Mouse (Mus musculus): ENCODE data around the gene Ctnnbip1.

Ctnnbip1 gene

GRCm38 (mm10) chr4:149561986-149562904 lies 44.2 kb downstream of the Ctnnbip1 start:
- DNase-seq (ENCODE audit: low spot score): peak; percentile 56

DNA sequence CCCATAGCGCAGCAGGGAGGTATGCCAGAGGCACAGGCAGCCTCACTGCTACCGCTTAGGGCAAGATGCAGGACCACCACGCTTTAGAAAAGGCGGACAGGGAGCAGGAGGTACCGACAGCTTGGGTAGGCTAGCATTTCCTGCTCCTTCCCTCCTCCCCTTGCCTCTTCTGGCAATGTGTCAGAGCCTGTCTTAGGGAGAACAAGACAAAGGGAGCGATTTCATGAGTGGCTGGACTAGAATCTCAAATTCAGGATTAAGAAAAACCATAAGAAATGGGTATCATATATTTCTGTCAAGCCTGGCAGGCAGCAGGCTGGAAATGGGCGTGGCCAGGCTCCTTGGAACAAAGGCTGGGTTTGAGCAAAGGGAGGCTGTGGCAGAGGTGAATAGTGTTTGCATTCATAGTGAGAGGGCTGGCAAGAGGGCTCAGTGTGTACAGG lies 44.9 kb downstream of the Ctnnbip1 start:
- no peak for DNase-seq (ENCODE audit: low spot score)

DNA sequence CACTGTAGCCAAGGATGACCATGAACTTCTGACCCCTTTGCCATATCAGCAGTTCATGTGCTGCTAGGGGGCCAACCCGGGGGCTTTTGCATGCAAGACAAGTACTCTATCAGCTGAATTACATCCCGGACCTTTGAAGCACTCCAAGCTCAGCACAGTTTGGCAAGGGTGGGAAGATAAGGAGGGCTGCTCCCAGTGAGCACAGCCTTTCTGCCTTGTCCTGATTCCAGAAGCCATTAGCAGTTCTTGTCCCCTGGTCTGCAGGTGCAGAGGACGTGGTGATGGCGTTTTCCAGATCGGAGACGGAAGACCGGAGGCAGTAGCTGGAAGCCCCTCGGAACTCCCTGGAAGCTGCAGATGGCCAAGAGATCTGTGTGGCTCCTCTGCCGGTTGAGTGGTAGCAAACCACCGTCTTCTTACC lies 45.9 kb downstream of the Ctnnbip1 start:
- no peak for DNase-seq (ENCODE audit: low spot score)

GRCm38 (mm10) chr4:149564452-149565407 lies 46.7 kb downstream of the Ctnnbip1 start:
- peak; percentile 83 for DNase-seq (ENCODE audit: low spot score)

DNA sequence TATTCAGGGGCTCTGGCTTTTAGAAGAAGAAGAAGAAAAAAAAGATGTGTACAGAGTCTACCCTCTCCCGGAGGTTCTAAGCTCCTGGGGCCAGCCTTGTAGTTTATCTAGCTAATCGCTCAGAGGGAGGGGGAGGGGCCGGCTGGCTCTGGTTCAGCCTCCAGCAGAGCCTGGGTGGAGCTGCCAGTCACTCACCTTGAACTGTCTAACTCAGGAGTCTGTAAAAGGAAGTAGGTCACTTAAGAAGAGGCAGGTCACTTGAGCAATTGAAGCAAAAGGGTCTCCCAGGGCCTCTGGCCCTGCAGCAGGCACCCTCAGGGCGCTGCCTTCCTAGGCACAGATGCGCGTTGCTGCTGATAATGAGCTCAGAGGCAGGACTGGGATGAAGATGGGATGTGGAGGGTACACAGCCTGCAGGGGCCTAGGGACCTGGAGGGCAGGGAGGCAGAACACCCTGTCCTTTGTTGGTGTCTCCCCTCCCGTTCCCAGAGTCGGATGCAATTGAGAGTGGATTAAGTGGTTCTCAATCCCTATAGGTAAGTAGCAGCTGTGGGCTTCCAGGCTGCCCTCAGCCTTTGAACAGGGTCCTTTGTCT lies 49.5 kb downstream of the Ctnnbip1 start:
- DNase-seq (ENCODE audit: low spot score): no peak

DNA sequence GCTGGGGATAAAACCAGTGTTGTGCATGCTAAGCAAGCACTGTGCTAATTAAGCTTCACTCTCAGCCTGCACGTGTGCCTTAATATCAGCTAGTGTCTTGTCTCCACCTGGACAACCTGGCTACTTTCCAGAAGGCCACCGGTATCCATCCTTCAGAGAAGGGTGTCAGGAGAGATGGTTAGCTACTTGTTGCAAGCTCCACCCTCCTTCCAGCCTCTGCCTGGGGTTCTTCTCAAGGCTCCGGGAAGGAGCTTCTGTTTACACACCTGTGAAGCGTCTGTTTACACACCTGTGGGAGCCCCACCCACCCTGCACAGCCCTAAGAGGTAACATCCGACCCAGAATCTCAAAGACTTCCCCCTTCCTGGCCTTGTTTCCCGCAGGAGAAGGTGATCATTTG lies 50.6 kb downstream of the Ctnnbip1 start:
- DNase-seq (ENCODE audit: low spot score): no peak

- DNase-seq (ENCODE audit: low spot score): no peak
Measured at GRCm38 (mm10) chr4:149569781-149570497, 51.9 kb downstream of the Ctnnbip1 start.

DNA sequence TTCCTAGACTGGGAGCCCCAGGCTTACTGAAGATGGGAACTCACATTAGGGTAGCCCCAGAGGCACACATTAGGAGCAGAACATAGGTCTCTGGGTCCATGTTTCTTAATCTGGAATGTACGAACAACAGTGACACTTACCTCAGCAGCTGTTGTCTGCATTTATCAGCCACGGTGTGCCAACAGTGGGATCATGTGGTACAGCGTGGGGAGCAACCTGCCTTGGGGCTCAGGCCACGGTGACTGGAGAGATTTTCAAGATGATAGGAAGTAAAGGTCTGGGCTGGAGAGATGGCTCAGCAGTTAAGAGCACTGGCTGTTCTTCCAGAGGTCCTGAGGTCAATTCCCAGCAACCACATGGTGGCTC lies 52.4 kb downstream of the Ctnnbip1 start:
- DNase-seq (ENCODE audit: low spot score): no peak

- DNase-seq (ENCODE audit: low spot score): no peak
Measured at GRCm38 (mm10) chr4:149571209-149571608, 53.2 kb downstream of the Ctnnbip1 start.

- peak; percentile 53 for DNase-seq (ENCODE audit: low spot score)
Measured at GRCm38 (mm10) chr4:149571651-149572149, 53.7 kb downstream of the Ctnnbip1 start.

DNA sequence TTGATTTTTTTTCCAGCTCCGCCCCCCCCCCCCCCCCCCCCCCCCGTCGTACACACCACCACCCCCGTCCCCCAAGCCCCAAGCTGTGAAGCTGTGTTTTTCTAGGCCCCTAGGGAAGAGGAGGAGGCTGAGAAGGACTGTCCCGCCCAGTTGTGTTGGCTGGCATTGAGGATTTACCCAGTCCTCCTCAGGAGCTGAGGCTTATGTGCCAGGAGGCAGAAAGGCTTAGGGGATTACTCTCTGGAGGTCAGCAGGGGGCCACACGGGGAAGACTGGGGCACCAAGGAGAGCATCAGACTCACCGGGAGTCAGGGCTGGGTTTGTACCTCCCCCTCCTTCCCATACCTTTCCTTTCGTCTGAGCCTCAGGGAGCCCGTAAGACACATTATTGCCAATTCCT lies 54.4 kb downstream of the Ctnnbip1 start:
- no peak for DNase-seq (ENCODE audit: low spot score)

- no peak for DNase-seq (ENCODE audit: low spot score)
Measured at GRCm38 (mm10) chr4:149572851-149573250, 54.8 kb downstream of the Ctnnbip1 start.

- no peak for DNase-seq (ENCODE audit: low spot score)
Measured at GRCm38 (mm10) chr4:149574391-149574821, 56.4 kb downstream of the Ctnnbip1 start.

DNA sequence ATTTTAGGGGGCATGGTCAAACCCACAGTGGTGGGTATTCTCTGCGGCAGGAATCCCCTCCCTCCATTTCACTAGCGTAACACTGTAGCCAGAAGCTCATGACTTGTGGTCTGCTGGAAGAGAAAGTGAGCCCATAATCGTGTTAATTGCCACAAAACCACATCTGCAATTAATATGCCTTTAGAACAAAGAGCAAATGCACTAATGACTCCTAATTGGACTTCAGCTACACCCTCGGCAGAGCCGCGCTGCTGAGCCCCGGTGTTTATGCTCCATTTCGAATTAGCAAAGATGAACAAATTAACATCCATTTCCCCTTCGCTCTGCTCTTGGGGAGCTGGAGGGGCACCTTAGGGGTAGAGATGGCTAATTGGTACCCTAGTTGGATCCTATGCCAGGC lies 58.0 kb downstream of the Ctnnbip1 start:
- no peak for DNase-seq (ENCODE audit: low spot score)

- DNase-seq (ENCODE audit: low spot score): no peak
Measured at GRCm38 (mm10) chr4:149576993-149577548, 59.0 kb downstream of the Ctnnbip1 start.

GRCm38 (mm10) chr4:149578085-149578681 lies 60.1 kb downstream of the Ctnnbip1 start:
- no peak for DNase-seq (ENCODE audit: low spot score)

DNA sequence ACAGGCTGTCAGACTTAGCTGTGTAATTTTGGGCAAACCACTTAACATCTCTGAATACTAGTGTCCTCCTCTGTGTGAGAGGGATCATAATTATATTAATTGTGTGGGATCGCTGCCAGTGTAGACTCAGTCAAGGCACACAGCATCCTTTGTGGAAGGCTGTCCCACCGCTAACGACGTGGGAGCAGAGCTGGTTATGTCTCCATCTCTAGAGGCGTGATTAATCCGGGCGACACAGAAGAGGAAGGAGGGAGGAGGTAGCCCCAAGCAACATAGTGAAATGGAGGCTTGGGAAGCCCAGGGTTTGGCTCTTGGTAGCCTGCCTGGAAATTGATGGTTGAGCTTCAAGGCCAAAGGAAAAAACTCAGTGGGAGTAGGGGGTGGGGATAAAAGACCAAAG lies 60.8 kb downstream of the Ctnnbip1 start:
- no peak for DNase-seq (ENCODE audit: low spot score)

- DNase-seq (ENCODE audit: low spot score): no peak
Measured at GRCm38 (mm10) chr4:149585236-149585635, 67.2 kb downstream of the Ctnnbip1 start.

DNA sequence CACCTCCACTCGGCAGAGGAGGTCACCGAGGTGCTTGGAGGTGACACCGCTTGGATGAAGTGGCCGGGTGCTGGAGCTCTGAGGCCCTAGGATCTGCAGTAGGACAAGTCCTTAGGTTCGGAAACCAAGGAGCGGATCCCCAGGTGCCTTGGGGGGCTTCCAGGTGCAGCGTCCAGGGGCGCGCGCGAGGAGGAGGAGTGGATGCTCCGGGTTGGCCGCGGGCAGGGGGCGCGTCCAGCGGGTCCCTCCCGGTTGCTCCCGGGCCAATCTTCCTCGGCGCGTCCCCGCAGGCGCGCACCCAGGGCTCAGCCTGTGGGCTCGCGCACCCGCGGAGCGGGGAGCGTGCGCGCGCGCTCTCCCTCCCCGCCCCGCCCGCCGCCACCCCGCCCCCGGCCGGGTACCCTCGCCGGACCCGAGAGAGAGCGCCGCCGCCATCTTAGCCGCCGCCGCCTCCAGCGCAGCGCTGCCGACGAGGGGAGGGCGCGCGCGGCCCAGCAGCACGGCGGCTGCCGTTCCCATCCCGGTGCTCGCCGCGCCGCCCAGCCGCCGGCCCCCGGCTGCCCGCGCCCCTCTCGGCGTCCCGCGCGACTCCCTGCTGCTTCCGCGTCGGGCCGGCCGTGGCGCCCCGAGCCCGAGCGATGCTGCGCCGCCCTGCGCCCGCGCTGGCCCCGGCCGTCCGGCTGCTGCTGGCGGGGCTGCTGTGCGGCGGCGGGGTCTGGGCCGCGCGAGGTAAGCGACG lies 68.2 kb downstream of the Ctnnbip1 start, which contains the start of gene Clstn1:
Clstn1 (plus strand) TSS at position 425 of the 739 bp plus-strand sequence.
- DNase-seq (ENCODE audit: low spot score): peak; percentile 77
